Mouse (Mus musculus) liver, adult 2 months (tissue): ENCODE results near the gene Pla2g4d. TPM values are rescaled to one million over a fixed set of nuclear protein-coding genes. Genes with fewer than 3 reads are reported as not detected.
"Not testable (repeated sequence)": the region's sequence is repeated elsewhere in the genome, so short reads cannot be mapped to it uniquely, and the experiment has no call there.

Source experiments
- DNase-seq: peaks from one replicate; pipeline ENCODE4 v3.0.0-alpha.2; 2011; ENCODE audit warnings: low read depth, low spot score; ENCODE audit errors: extremely low read depth
- H3K27ac ChIP-seq: fragments of 200-500 bp; replicated peaks from 2 replicates; pipeline ENCODE4 v1.5.1; 2012; ENCODE audit warnings: low read depth, mild to moderate bottlenecking, control low read depth, inconsistent platforms, low read length; ENCODE audit not compliant: insufficient read depth
- H3K27me3 ChIP-seq: fragments of 200-500 bp; 2 replicates; pipeline ENCODE4 v1.6.1; 2012; ENCODE audit warnings: mild to moderate bottlenecking, moderate library complexity, low read length, inconsistent platforms; ENCODE audit not compliant: control insufficient read depth, insufficient read depth
- H3K36me3 ChIP-seq: fragments of 200-500 bp; 2 replicates; pipeline ENCODE4 v1.6.1; 2012; ENCODE audit warnings: low read length, inconsistent platforms; ENCODE audit not compliant: control insufficient read depth, insufficient read depth
- H3K4me1 ChIP-seq: fragments of 200-500 bp; 2 replicates; pipeline ENCODE4 v1.6.1; 2011; ENCODE audit warnings: low read length; ENCODE audit not compliant: control insufficient read depth, insufficient read depth
- H3K4me3 ChIP-seq: fragments of 200-500 bp; 2 replicates; pipeline ENCODE4 v1.5.1; 2011; ENCODE audit warnings: low read depth, mild to moderate bottlenecking, control low read depth, low read length, moderate library complexity; ENCODE audit not compliant: insufficient read depth
- H3K79me2 ChIP-seq: fragments of 200-500 bp; 2 replicates; pipeline ENCODE4 v1.6.1; 2012; ENCODE audit warnings: inconsistent platforms, mild to moderate bottlenecking, low read length, moderate library complexity; ENCODE audit not compliant: control insufficient read depth, insufficient read depth
- H3K9ac ChIP-seq: fragments of 200-500 bp; 2 replicates; pipeline ENCODE4 v1.6.1; 2012; ENCODE audit warnings: low read depth, mild to moderate bottlenecking, control low read depth, inconsistent platforms, low read length
- CTCF ChIP-seq: fragments of 200-500 bp; IDR thresholded peaks from 2 replicates; pipeline ENCODE4 v1.5.1; 2011; ENCODE audit warnings: low read depth, low read length, control low read depth
- POLR2A ChIP-seq: fragments of 200-500 bp; IDR thresholded peaks from 2 replicates; pipeline ENCODE4 v1.6.1; 2011; ENCODE audit warnings: low read length, control low read depth; ENCODE audit not compliant: insufficient read depth; ENCODE audit errors: extremely low read depth
- WGBS: fragments of 180-500 bp; shearing (Covaris S2); methylation state at CpG from one replicate; pipeline ENCODE4 v1.1.7; 2018; 5-methylcytosine and 5-hydroxymethylcytosine counted together
- polyA plus RNA-seq: library from polyadenylated mRNA; depleted of rRNA; stranded (reverse); fragments of >200 nt; gene quantifications from 2 replicates; pipeline ENCODE4 v1.2.3, GENCODE M21; 2012; rRNA removed
- total RNA-seq: library from RNA; depleted of rRNA; stranded (reverse); fragments of >200 nt; gene quantifications from 2 replicates; pipeline ENCODE4 v1.2.3, GENCODE M21; 2014; rRNA removed

Gene Pla2g4d
- total and polyA plus RNA-seq, 2 experiments: not detected

DNA sequence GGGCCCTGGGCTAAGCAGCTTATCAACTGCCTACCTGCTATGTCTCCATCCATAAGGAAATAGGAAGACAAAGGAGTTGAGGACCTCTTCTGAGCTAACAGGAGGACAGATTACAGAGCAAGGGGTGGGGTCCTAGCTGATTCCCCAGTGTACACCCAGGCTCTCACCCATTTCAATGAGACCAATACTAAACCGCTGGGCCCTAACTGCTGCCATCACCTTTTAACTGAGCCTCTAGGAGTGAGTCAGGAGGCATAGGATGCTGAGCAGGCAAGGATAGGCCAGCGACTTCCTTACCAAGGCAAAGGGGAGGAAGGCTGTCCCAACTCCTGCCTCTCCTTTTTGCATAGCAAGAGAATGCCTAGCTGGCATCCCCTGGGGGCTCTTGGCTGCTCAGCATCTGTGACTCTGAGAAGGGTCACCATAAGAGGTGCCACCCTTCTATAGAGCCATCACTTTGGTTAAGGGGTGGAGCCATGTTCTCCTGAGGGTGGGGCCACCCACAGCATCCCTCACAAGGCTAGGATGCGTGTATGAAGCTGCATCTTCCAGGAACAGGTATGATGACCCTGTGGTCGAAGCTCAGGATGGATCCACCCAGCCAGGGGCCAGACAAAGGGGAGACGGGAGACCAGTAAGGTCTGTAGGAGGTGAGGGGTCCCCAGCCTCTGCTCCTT, 46.1 kb downstream of the Pla2g4d start:
- H3K4me3 ChIP-seq: no peak overlapping the region
- H3K27me3 ChIP-seq: peaks cover 10% of the 10 kb centered on the region; the same call in 1 of the 2 replicates
- no peaks in the 10 kb centered on the region for H3K4me1 ChIP-seq
- no peaks in the 10 kb centered on the region for H3K36me3 ChIP-seq
- TF ChIP-seq CTCF (no peak), POLR2A (no peak)
- no peak overlapping the region for H3K27ac ChIP-seq
- WGBS: 76% methylated on average over 5 of the region's 5 CpGs
- no peaks in the 10 kb centered on the region for H3K79me2 ChIP-seq
- H3K9ac ChIP-seq: no peak overlapping the region
- DNase-seq: no peak

DNA sequence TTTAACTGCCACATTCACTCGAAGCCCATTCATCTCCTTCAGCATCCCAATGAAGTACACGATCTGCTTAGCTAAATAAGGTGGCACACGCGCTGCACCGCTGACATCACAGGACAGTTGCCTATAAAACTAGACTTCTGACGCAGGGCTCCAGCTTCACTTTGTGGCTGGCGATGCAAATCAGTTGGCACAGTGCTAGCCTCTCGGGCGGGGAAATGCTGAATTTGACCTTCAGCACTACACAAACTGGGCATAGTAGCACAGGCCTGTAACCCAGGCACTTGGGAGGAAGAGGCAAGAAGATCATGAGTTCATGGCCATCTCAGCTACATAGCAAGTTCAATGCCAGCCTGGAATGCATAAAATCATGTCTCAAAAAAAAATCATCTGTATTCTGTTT, 50.3 kb downstream of the Pla2g4d start:
- 80% methylated on average over 9 of the region's 9 CpGs for WGBS
- DNase-seq: not testable (repeated sequence)

DNA sequence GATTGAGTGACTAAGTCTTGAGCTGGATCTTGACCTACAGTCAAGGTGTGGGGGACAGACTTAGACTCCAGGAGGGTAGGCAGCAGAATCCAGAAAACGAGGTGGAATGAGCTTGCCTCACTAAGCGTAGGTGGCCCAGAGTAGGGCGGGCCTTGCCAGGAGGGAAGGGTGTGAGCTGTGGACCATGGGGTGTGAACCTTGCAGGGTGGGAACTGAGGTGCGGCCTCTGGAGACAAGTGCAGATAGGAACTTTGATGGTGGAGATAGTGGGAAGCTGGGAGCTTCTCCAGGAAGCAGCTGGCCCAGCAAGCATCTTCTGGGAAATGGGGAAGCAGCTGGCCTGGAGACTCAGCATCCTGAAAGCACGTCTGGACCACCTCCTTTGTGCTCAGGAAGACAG, 51.2 kb downstream of the Pla2g4d start:
- H3K9ac ChIP-seq: no peak overlapping the region
- no peaks in the 10 kb centered on the region for H3K4me1 ChIP-seq
- H3K4me3 ChIP-seq: no peak overlapping the region
- no peaks in the 10 kb centered on the region for H3K27me3 ChIP-seq
- DNase-seq: no peak
- H3K36me3 ChIP-seq: no peaks in the 10 kb centered on the region
- H3K79me2 ChIP-seq: no peaks in the 10 kb centered on the region
- H3K27ac ChIP-seq: no peak overlapping the region
- WGBS: 67% methylated on average over 5 of the region's 5 CpGs
- no peak for TF ChIP-seq POLR2A
- TF ChIP-seq CTCF: no peak

More for the DNA sequence above, 50.3 kb downstream of the Pla2g4d start:
- not testable (repeated sequence) for H3K9ac ChIP-seq, H3K36me3 ChIP-seq, H3K4me1 ChIP-seq, H3K79me2 ChIP-seq, H3K27ac ChIP-seq, H3K27me3 ChIP-seq, H3K4me3 ChIP-seq

DNA sequence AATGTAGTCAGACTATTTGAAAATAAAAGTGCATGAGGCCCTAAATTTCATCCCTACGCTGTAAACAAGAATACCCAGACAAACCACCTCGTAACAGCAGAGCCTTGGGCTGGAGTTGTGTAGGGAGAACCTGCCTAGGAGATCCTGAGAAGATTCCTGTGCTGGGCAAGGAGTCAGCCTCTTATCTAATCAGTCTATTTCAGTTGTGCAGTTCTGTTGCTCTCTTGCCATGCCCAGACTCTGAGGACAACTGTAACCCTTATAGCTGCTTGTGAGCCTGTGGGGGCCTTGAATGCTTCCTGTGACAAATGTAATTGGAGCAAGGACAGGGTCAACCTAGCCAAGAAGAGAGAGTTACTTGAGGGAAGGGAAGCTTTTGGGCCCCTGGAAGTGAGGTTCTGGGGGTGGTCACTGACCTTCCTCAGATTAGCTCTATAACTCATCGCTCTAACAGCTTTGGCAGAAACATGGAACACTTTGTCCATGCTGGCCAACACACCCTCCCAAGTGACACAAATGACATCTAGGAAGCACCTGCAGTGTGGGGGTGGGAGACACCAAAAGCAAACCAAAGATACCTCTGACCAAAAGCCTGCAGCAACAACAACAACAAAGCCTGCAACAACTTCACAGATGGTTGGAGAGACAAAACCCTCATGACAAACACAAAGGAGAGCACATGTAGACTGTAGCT, 52.9 kb downstream of the Pla2g4d start:
- DNase-seq: no peak
- 76% methylated on average over 3 of the region's 3 CpGs for WGBS

DNA sequence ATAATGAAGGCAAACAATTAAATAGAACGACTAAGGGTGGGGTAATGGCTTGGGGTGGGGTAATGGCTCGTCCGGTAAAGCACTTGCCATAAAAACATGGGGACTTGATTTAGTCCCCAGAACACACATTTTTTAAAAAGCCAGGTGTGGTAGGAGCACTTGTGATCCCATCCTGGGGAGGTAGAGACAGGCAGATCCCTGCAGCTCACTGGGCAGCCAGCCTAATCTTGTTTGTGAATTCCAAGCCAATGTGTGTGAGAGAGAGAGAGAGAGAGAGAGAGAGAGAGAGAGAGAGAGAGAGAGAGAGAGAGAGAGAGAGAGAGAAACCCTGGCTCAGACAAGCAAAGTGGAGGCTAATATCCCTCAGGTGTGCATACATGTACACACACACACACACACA, 53.6 kb downstream of the Pla2g4d start:
- Histone ChIP-seq H3K4me3 (no peak overlapping the region), H3K4me1 (no peaks in the 10 kb centered on the region), H3K36me3 (no peaks in the 10 kb centered on the region), H3K9ac (no peak overlapping the region), H3K79me2 (no peaks in the 10 kb centered on the region), H3K27ac (no peak overlapping the region), H3K27me3 (no peaks in the 10 kb centered on the region)
- DNase-seq: no peak
- no peak for TF ChIP-seq POLR2A
- TF ChIP-seq CTCF: no peak
- WGBS: 66% methylated on average over 3 of the region's 3 CpGs

More for the DNA sequence above, 52.9 kb downstream of the Pla2g4d start:
- TF ChIP-seq CTCF (no peak), POLR2A (no peak)
- Histone ChIP-seq H3K4me3 (no peak overlapping the region), H3K79me2 (no peaks in the 10 kb centered on the region), H3K4me1 (no peaks in the 10 kb centered on the region), H3K27ac (no peak overlapping the region), H3K36me3 (no peaks in the 10 kb centered on the region), H3K27me3 (no peaks in the 10 kb centered on the region), H3K9ac (no peak overlapping the region)

DNA sequence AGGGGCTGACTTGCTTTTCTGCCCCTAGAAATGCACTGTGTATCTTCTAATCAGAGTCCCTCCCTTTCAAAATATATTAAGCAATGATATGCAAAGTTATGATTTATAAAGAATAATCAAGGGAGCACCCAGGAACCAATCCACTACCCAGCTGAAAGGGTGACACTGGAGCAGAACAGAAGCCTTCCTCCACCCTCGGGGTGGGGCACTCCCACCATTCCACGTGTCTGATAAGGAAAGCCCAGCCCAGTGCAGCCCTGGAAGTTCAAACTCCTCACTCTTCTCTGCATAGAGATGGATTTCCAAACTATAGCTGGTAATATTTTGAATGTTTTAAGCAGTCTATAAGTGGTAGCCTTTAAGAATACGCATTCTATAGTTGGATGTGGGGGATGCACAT, 57.4 kb downstream of the Pla2g4d start:
- Histone ChIP-seq H3K27ac (no peak overlapping the region), H3K4me3 (no peak overlapping the region), H3K27me3 (no peaks in the 10 kb centered on the region), H3K4me1 (no peaks in the 10 kb centered on the region), H3K79me2 (no peaks in the 10 kb centered on the region), H3K36me3 (no peaks in the 10 kb centered on the region), H3K9ac (no peak overlapping the region)
- WGBS: 37% methylated on average over 3 of the region's 3 CpGs
- TF ChIP-seq POLR2A (no peak), CTCF (no peak)
- DNase-seq: no peak

Other genes with a start within 250 kb of the Pla2g4d start
- 5.4 and 7.4 TPM in 2 replicates for gene Ehd4, start 134.6 kb downstream of the Pla2g4d start, total RNA-seq
- gene Ehd4, start 134.6 kb downstream of the Pla2g4d start, polyA plus RNA-seq: 2.7 and 2.9 TPM in 2 replicates
- not detected in 2 replicates for gene Pla2g4e, start 43.9 kb downstream of the Pla2g4d start, total RNA-seq
- gene Pla2g4e, start 43.9 kb downstream of the Pla2g4d start, polyA plus RNA-seq: not detected in 2 replicates
- 0.09 TPM in 1 of 2 replicates, not detected in the other for gene Pla2g4f, start 25.0 kb upstream of the Pla2g4d start, total RNA-seq
- 0.05 and 0.15 TPM in 2 replicates for gene Pla2g4f, start 25.0 kb upstream of the Pla2g4d start, polyA plus RNA-seq
- 14.2 and 18.0 TPM in 2 replicates for gene Vps39, start 63.9 kb upstream of the Pla2g4d start, total RNA-seq
- gene Vps39, start 63.9 kb upstream of the Pla2g4d start, polyA plus RNA-seq: 7.4 and 10.5 TPM in 2 replicates
- 20.0 and 26.5 TPM in 2 replicates for gene Ganc, start 114.7 kb upstream of the Pla2g4d start, total RNA-seq
- 10.7 and 13.9 TPM in 2 replicates for gene Ganc, start 114.7 kb upstream of the Pla2g4d start, polyA plus RNA-seq
- gene Tmem87a, start 114.9 kb upstream of the Pla2g4d start, total RNA-seq: 14.0 and 15.7 TPM in 2 replicates
- gene Tmem87a, start 114.9 kb upstream of the Pla2g4d start, polyA plus RNA-seq: 2.1 and 4.3 TPM in 2 replicates
- 2.2 and 2.5 TPM in 2 replicates for gene Capn3, start 166.8 kb upstream of the Pla2g4d start, total RNA-seq
- gene Capn3, start 166.8 kb upstream of the Pla2g4d start, polyA plus RNA-seq: 0.87 and 1.0 TPM in 2 replicates